Comparison of ENCODE assay signal across 8 mouse cellular contexts in the genomic region with DNA sequence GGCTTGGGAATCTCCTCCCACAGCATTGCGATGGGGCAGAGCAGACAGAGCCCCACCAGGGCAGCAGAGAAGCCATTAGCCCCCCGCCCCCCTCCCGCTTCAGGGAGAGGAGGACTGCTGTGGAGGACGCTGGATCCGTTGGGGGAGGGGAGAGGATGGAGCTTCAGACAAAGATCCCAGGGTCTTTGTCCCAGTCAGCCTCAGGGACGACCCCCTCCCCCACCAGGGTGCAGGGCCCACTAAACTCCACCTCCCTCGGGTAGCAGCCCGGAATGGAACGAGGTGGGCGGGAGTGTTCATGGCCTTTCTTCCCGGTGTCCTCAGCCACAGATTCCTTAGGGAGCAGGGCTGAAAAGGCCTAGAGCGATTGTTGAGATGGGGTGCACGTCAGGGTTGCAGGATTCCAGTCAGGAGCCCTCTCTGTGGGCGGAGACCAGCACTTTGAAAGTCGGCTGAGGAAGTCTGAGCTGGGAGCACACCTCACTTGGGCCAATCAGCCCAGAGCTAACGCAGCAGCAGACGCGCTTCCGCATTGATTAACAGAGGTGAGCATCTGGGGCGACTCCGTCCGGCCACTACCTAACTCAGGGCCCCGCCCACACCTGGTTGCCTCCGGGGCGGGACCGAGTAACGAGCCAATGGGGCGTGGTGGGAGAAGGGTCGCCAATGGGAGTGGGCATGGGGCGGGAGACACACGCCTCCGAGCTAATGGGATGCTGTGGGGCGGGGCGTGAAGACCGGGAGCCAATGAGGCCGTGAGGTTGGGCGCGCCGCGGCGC. TPM values are rescaled to one million over a fixed set of nuclear protein-coding genes. Genes with fewer than 3 reads are reported as not detected.
DNase-seq lines count a peak whose midpoint lies in the region; ATAC-seq and TF ChIP-seq lines count a peak whose summit lies in the region.

A gene (plus strand): TSS at position 760 of the 779 bp plus-strand sequence.

- peaks cover 0 to 28% of the 10 kb centered on the region in 2 experiments for H3K36me3 ChIP-seq in CH12.LX (replicated peaks in 1 of 2; ENCODE audit: control insufficient read depth in 1 of 2, insufficient read depth in 1 of 2, low read length in 1 of 2)
- no peaks in the 10 kb centered on the region for H3K36me3 ChIP-seq in forebrain, embryonic 11.5 days (ENCODE audit: control insufficient read depth, insufficient read depth, low read length)
- no peaks in the 10 kb centered on the region; the same call in 1 of the 2 replicates for H3K36me3 ChIP-seq in heart, embryonic 16.5 days (ENCODE audit: control insufficient read depth, insufficient read depth)
- H3K36me3 ChIP-seq in liver, embryonic 16.5 days (ENCODE audit: control insufficient read depth, insufficient read depth): peaks cover 2% of the 10 kb centered on the region; the same call in 1 of the 2 replicates
- H3K36me3 ChIP-seq in neural tube, embryonic 14.5 days (ENCODE audit: control insufficient read depth, insufficient read depth, low read length): no peaks in the 10 kb centered on the region

- no peak for TF ChIP-seq CTCF in CH12.LX (conservative IDR thresholded peaks at IDR 0.05 in 1 of 2, IDR thresholded peaks at IDR 0.05 in 1 of 2; ENCODE audit: low read depth in 2 of 2, low read length in 2 of 2)

- under 1% methylated on average over 41 of the region's 41 CpGs for WGBS in forebrain, embryonic 11.5 days
- 1% methylated on average over 41 of the region's 41 CpGs for WGBS in heart, embryonic 16.5 days
- 5% methylated on average over 38 of the region's 41 CpGs for WGBS in liver, embryonic 16.5 days (ENCODE audit: insufficient replicate concordance)
- under 1% methylated on average over 38 of the region's 41 CpGs for WGBS in neural tube, embryonic 14.5 days

- H3K27ac ChIP-seq in CH12.LX (ENCODE audit: insufficient read depth, low read depth): no peak within 1 kb of the TSS; the same call in 1 of the 2 replicates
- peak within 1 kb of the TSS; percentile 96 for H3K27ac ChIP-seq in forebrain, embryonic 11.5 days (ENCODE audit: low read depth, low read length)
- peak within 1 kb of the TSS; percentile 80 for H3K27ac ChIP-seq in heart, embryonic 16.5 days (ENCODE audit: low read length)
- peak within 1 kb of the TSS; percentile 94 for H3K27ac ChIP-seq in liver, embryonic 16.5 days (ENCODE audit: low read length)
- peak within 1 kb of the TSS; percentile 65 for H3K27ac ChIP-seq in neural tube, embryonic 14.5 days (ENCODE audit: low read depth, low read length)

- peak within 1 kb of the TSS; percentile 64 for H3K4me2 ChIP-seq in CH12.LX (ENCODE audit: insufficient read depth, low read depth, poor library complexity, severe bottlenecking)
- peak within 1 kb of the TSS; percentile 73 for H3K4me2 ChIP-seq in forebrain, embryonic 11.5 days (ENCODE audit: low read depth, low read length, severe bottlenecking)
- peak within 1 kb of the TSS; percentile 98 for H3K4me2 ChIP-seq in heart, embryonic 16.5 days (ENCODE audit: low read depth, low read length)
- H3K4me2 ChIP-seq in liver, embryonic 16.5 days (ENCODE audit: low read depth, low read length): peak within 1 kb of the TSS; percentile 100
- peak within 1 kb of the TSS; percentile 91 for H3K4me2 ChIP-seq in neural tube, embryonic 14.5 days (ENCODE audit: low read depth, low read length)

- peak; percentile 81 for TF ChIP-seq POLR2A in CH12.LX (IDR thresholded peaks at IDR 0.05; ENCODE audit: low read depth, low read length)

- TF ChIP-seq RAD21 in CH12.LX (IDR thresholded peaks at IDR 0.05; ENCODE audit: low read depth, low read length): no peak

- dilution Hi-C loops in CH12.LX (cut with MboI; ENCODE audit: extremely low pct_ligation_motif_present, extremely low pct_unique_long_range_greater_than_20kb, low sequenced_read_pairs): no loop called here

- peak within 1 kb of the TSS; percentile 65 to 84 (median 74) for H3K4me3 ChIP-seq in CH12.LX (replicated peaks in 1 of 3; ENCODE audit: low read depth in 2 of 3, low read length in 2 of 3, poor library complexity in 1 of 3)
- H3K4me3 ChIP-seq in forebrain, embryonic 11.5 days (ENCODE audit: low read depth, low read length): peak within 1 kb of the TSS; percentile 63
- peak within 1 kb of the TSS; percentile 79 for H3K4me3 ChIP-seq in heart, embryonic 16.5 days (ENCODE audit: low read length)
- H3K4me3 ChIP-seq in liver, embryonic 16.5 days (ENCODE audit: low read depth, low read length): peak within 1 kb of the TSS; percentile 80
- peak within 1 kb of the TSS; percentile 67 for H3K4me3 ChIP-seq in neural tube, embryonic 14.5 days (ENCODE audit: low read depth, low read length)

- ATAC-seq in forebrain, embryonic 11.5 days (replicated peaks; ENCODE audit: low FRiP score): peak; percentile 96
- peak; percentile 96 for ATAC-seq in heart, embryonic 16.5 days (replicated peaks; ENCODE audit: extremely low read depth, insufficient read depth, low FRiP score)
- peak; percentile 94 for ATAC-seq in liver, embryonic 16.5 days (ENCODE audit: low read depth)
- ATAC-seq in neural tube, embryonic 14.5 days (ENCODE audit: low read depth): peak; percentile 95

- H3K79me2 ChIP-seq in CH12.LX (replicated peaks; ENCODE audit: control insufficient read depth, extremely low read depth, insufficient read depth, poor library complexity, severe bottlenecking): no peaks in the 10 kb centered on the region

- DNase-seq in CH12.LX (ENCODE audit: extremely low read depth): peak; percentile 98
- DNase-seq in c-Kit-positive CD71-positive TER-119-negative erythroid progenitor cells, embryonic 14.5 days (ENCODE audit: low read depth): peak; percentile 96
- peak; percentile 98 for DNase-seq in forebrain, embryonic 11.5 days (ENCODE audit: low spot score)
- DNase-seq in kidney, postnatal 36 days: peak; percentile 98
- DNase-seq in testis, postnatal 10 days (ENCODE audit: low spot score): peak; percentile 93

- no peaks in the 10 kb centered on the region for H3K9me3 ChIP-seq in CH12.LX (replicated peaks; ENCODE audit: low read length)
- H3K9me3 ChIP-seq in forebrain, embryonic 11.5 days (ENCODE audit: control insufficient read depth, low read length): no peaks in the 10 kb centered on the region
- no peaks in the 10 kb centered on the region for H3K9me3 ChIP-seq in heart, embryonic 16.5 days (replicated peaks; ENCODE audit: control insufficient read depth, low read length)
- no peaks in the 10 kb centered on the region for H3K9me3 ChIP-seq in liver, embryonic 16.5 days (replicated peaks; ENCODE audit: control insufficient read depth, low read length)
- H3K9me3 ChIP-seq in neural tube, embryonic 14.5 days (ENCODE audit: control insufficient read depth, low read length): no peaks in the 10 kb centered on the region

- peak within 1 kb of the TSS; percentile 49 for H3K9ac ChIP-seq in CH12.LX (ENCODE audit: insufficient read depth, low read depth)
- peak within 1 kb of the TSS; percentile 78 for H3K9ac ChIP-seq in forebrain, embryonic 11.5 days (ENCODE audit: low read length)
- peak within 1 kb of the TSS; percentile 79 for H3K9ac ChIP-seq in heart, embryonic 16.5 days (ENCODE audit: low read length)
- peak within 1 kb of the TSS; percentile 88 for H3K9ac ChIP-seq in liver, embryonic 16.5 days (ENCODE audit: low read depth, low read length)
- H3K9ac ChIP-seq in neural tube, embryonic 14.5 days (replicated peaks; ENCODE audit: low read depth, low read length): peak within 1 kb of the TSS; percentile 56

- in situ Hi-C loops in CH12.LX (cut with MboI; ENCODE audit: low pct_ligation_motif_present, low pct_unique_long_range_greater_than_20kb, low sequenced_read_pairs): no loop called here

- H3K4me1 ChIP-seq in CH12.LX (ENCODE audit: control insufficient read depth in 1 of 2, insufficient read depth in 2 of 2): peaks cover 10 to 30% of the 10 kb centered on the region in 2 experiments
- H3K4me1 ChIP-seq in forebrain, embryonic 11.5 days (replicated peaks; ENCODE audit: control insufficient read depth, insufficient read depth, low read length): peaks cover 17% of the 10 kb centered on the region
- peaks cover 18% of the 10 kb centered on the region for H3K4me1 ChIP-seq in heart, embryonic 16.5 days (ENCODE audit: control insufficient read depth, insufficient read depth, low read length)
- H3K4me1 ChIP-seq in liver, embryonic 16.5 days (ENCODE audit: control insufficient read depth, low read depth, low read length): peaks cover 74% of the 10 kb centered on the region
- peaks cover 14% of the 10 kb centered on the region for H3K4me1 ChIP-seq in neural tube, embryonic 14.5 days (ENCODE audit: control insufficient read depth, insufficient read depth, low read length)

- peaks cover 32% of the 10 kb centered on the region for H3K27me3 ChIP-seq in CH12.LX (replicated peaks)
- H3K27me3 ChIP-seq in forebrain, embryonic 11.5 days (ENCODE audit: control insufficient read depth, insufficient read depth, low read length): no peaks in the 10 kb centered on the region
- no peaks in the 10 kb centered on the region for H3K27me3 ChIP-seq in heart, embryonic 16.5 days (ENCODE audit: control insufficient read depth, insufficient read depth, low read length)
- H3K27me3 ChIP-seq in liver, embryonic 16.5 days (ENCODE audit: control insufficient read depth, insufficient read depth, low read depth, low read length): no peaks in the 10 kb centered on the region
- no peaks in the 10 kb centered on the region for H3K27me3 ChIP-seq in neural tube, embryonic 14.5 days (ENCODE audit: control insufficient read depth, insufficient read depth, low read length)

- no peak for TF ChIP-seq EP300 in CH12.LX (IDR thresholded peaks at IDR 0.05; ENCODE audit: low read length)

TF ChIP-seq in CH12.LX, 34 proteins besides CTCF, POLR2A, EP300 and RAD21 (continues in another document):
- TF ChIP-seq KAT2A (IDR thresholded peaks at IDR 0.05; ENCODE audit: insufficient replicate concordance, low read length) (no peak), MYC (IDR thresholded peaks at IDR 0.05; ENCODE audit: low read depth, low read length) (no peak), ETS1 (conservative IDR thresholded peaks at IDR 0.05; ENCODE audit: low read depth, low read length) (no peak), MEF2A (IDR thresholded peaks at IDR 0.05; ENCODE audit: borderline replicate concordance, low read depth, low read length) (no peak), HCFC1 (IDR thresholded peaks at IDR 0.05; ENCODE audit: low read depth, low read length) (peak; percentile 26; the same call in 1 of the 2 replicates), UBTF (IDR thresholded peaks at IDR 0.05; ENCODE audit: low read depth, low read length) (no peak), SMC3 (IDR thresholded peaks at IDR 0.05; ENCODE audit: low read depth, low read length) (no peak), POLR2AphosphoS2 (IDR thresholded peaks at IDR 0.05; ENCODE audit: low read depth, low read length) (no peak)

RNA-seq across cellular contexts. Expression of the gene that starts here (rescaled TPM):
- total RNA-seq in CH12.LX (2012; rRNA removed): 9.4 and 11.6 TPM in 2 replicates
- 6.7 and 8.1 TPM in 2 replicates for total RNA-seq in CH12.LX (2014; rRNA removed)
- polyA plus RNA-seq in CH12.LX (2012; ENCODE audit: insufficient read length, low read depth): 4.1 and 4.6 TPM in 2 replicates
- polyA plus RNA-seq in forebrain, embryonic 11.5 days (2014; fragmentation: Nextera tagmentation; extraction: Ambion mirVana): 47.4 and 49.3 TPM in 2 replicates
- 16.1 and 17.2 TPM in 2 replicates for polyA plus RNA-seq in heart, embryonic 16.5 days (2015; fragmentation: Nextera tagmentation; extraction: Ambion mirVana)
- polyA plus RNA-seq in liver, embryonic 16.5 days (2015; fragmentation: Nextera tagmentation; extraction: Ambion mirVana): 23.9 and 26.4 TPM in 2 replicates
- 24.8 and 25.3 TPM in 2 replicates for polyA plus RNA-seq in neural tube, embryonic 14.5 days (2014; fragmentation: Nextera tagmentation; extraction: Ambion mirVana)
